Mouse (Mus musculus): ENCODE results near the gene Hcrtr2. TPM values are rescaled to one million over a fixed set of nuclear protein-coding genes. Genes with fewer than 3 reads are reported as not detected.

The Hcrtr2 gene
- total RNA-seq, 1 experiment, result 0.31 TPM

GRCm38 (mm10) chr9:76235945-76236503, 87.6 kb downstream of the Hcrtr2 start:
- no peaks in the 10 kb centered on the region for H3K9me3 ChIP-seq (ENCODE audit: control insufficient read depth, insufficient read depth, low read depth, low read length)
- H3K4me1 ChIP-seq (ENCODE audit: control insufficient read depth in 2 of 2, insufficient read depth in 2 of 2, low read length in 2 of 2, poor library complexity in 1 of 2), result peaks cover 2% of the 10 kb centered on the region in 2 experiments; a peak in 1 of 4 replicates
- DNase-seq (ENCODE audit: low read depth, low spot score), result no peak
- H3K9ac ChIP-seq (ENCODE audit: insufficient read depth, low read depth, low read length, poor library complexity, severe bottlenecking), result no peak overlapping the region
- in situ Hi-C loops (cut with MboI; ENCODE audit: low sequenced_read_pairs in 2 of 2, unreplicated experiment in 2 of 2), result no loop called here
- H3K4me3 ChIP-seq (ENCODE audit: insufficient read depth in 1 of 2, low read depth in 1 of 2, low read length in 2 of 2, poor library complexity in 1 of 2, severe bottlenecking in 1 of 2), result no peak overlapping the region
- no peak for TF ChIP-seq ZNF384 (IDR thresholded peaks at IDR 0.05; ENCODE audit: low read depth, low read length)
- no peak for TF ChIP-seq CHD2 (IDR thresholded peaks at IDR 0.05; ENCODE audit: low read depth, low read length)
- no peak for TF ChIP-seq HCFC1 (IDR thresholded peaks at IDR 0.05; ENCODE audit: borderline replicate concordance, insufficient read depth, low read length)
- no peak overlapping the region for H3K27ac ChIP-seq (ENCODE audit: insufficient read depth, low read depth, low read length, poor library complexity, severe bottlenecking)
- H3K36me3 ChIP-seq (ENCODE audit: control insufficient read depth, insufficient read depth, low read length, poor library complexity, severe bottlenecking), result no peaks in the 10 kb centered on the region

- DNase-seq (ENCODE audit: low read depth, low spot score), result no peak
- Histone ChIP-seq H3K4me1 (ENCODE audit: control insufficient read depth in 2 of 2, insufficient read depth in 2 of 2, low read length in 2 of 2, poor library complexity in 1 of 2) (peaks cover 2% of the 10 kb centered on the region in 2 experiments; a peak in 1 of 4 replicates), H3K9me3 (ENCODE audit: control insufficient read depth, insufficient read depth, low read depth, low read length) (no peaks in the 10 kb centered on the region), H3K9ac (ENCODE audit: insufficient read depth, low read depth, low read length, poor library complexity, severe bottlenecking) (no peak overlapping the region), H3K27ac (ENCODE audit: insufficient read depth, low read depth, low read length, poor library complexity, severe bottlenecking) (no peak overlapping the region), H3K4me3 (ENCODE audit: insufficient read depth in 1 of 2, low read depth in 1 of 2, low read length in 2 of 2, poor library complexity in 1 of 2, severe bottlenecking in 1 of 2) (no peak overlapping the region), H3K36me3 (ENCODE audit: control insufficient read depth, insufficient read depth, low read length, poor library complexity, severe bottlenecking) (no peaks in the 10 kb centered on the region)
- no peak for TF ChIP-seq HCFC1 (IDR thresholded peaks at IDR 0.05; ENCODE audit: borderline replicate concordance, insufficient read depth, low read length)
- no peak for TF ChIP-seq ZNF384 (IDR thresholded peaks at IDR 0.05; ENCODE audit: low read depth, low read length)
- no peak for TF ChIP-seq MAFK (IDR thresholded peaks at IDR 0.05; ENCODE audit: insufficient read depth, low read depth, low read length)
- no peak for TF ChIP-seq ZC3H11A (IDR thresholded peaks at IDR 0.05; ENCODE audit: borderline replicate concordance, low read depth, low read length)
- no peak for TF ChIP-seq CHD2 (IDR thresholded peaks at IDR 0.05; ENCODE audit: low read depth, low read length)
- in situ Hi-C loops (cut with MboI; ENCODE audit: low sequenced_read_pairs in 2 of 2, unreplicated experiment in 2 of 2), result no loop called here
Measured at GRCm38 (mm10) chr9:76234899-76235298, 88.8 kb downstream of the Hcrtr2 start.

- Histone ChIP-seq H3K4me1 (ENCODE audit: control insufficient read depth in 2 of 2, insufficient read depth in 2 of 2, low read length in 2 of 2, poor library complexity in 1 of 2) (peaks cover 0 to 2% of the 10 kb centered on the region in 2 experiments; a peak in 1 of 4 replicates), H3K4me3 (ENCODE audit: insufficient read depth in 1 of 2, low read depth in 1 of 2, low read length in 2 of 2, poor library complexity in 1 of 2, severe bottlenecking in 1 of 2) (no peak overlapping the region), H3K9ac (ENCODE audit: insufficient read depth, low read depth, low read length, poor library complexity, severe bottlenecking) (no peak overlapping the region), H3K27ac (ENCODE audit: insufficient read depth, low read depth, low read length, poor library complexity, severe bottlenecking) (no peak overlapping the region), H3K36me3 (ENCODE audit: control insufficient read depth, insufficient read depth, low read length, poor library complexity, severe bottlenecking) (no peaks in the 10 kb centered on the region), H3K9me3 (ENCODE audit: control insufficient read depth, insufficient read depth, low read depth, low read length) (no peaks in the 10 kb centered on the region)
- no peak for DNase-seq (ENCODE audit: low read depth, low spot score)
- in situ Hi-C loops (cut with MboI; ENCODE audit: low sequenced_read_pairs in 2 of 2, unreplicated experiment in 2 of 2), result no loop called here
- TF ChIP-seq MAFK (IDR thresholded peaks at IDR 0.05; ENCODE audit: insufficient read depth, low read depth, low read length), result no peak
- TF ChIP-seq HCFC1 (IDR thresholded peaks at IDR 0.05; ENCODE audit: borderline replicate concordance, insufficient read depth, low read length), result no peak
- TF ChIP-seq ZC3H11A (IDR thresholded peaks at IDR 0.05; ENCODE audit: borderline replicate concordance, low read depth, low read length), result no peak
- no peak for TF ChIP-seq ZNF384 (IDR thresholded peaks at IDR 0.05; ENCODE audit: low read depth, low read length)
- TF ChIP-seq CHD2 (IDR thresholded peaks at IDR 0.05; ENCODE audit: low read depth, low read length), result no peak
Measured at GRCm38 (mm10) chr9:76230400-76230799, 93.3 kb downstream of the Hcrtr2 start.

- TF ChIP-seq ZNF384 (IDR thresholded peaks at IDR 0.05; ENCODE audit: low read depth, low read length), result no peak
- no peak for TF ChIP-seq ZC3H11A (IDR thresholded peaks at IDR 0.05; ENCODE audit: borderline replicate concordance, low read depth, low read length)
- no peak for TF ChIP-seq MAFK (IDR thresholded peaks at IDR 0.05; ENCODE audit: insufficient read depth, low read depth, low read length)
- no peak for TF ChIP-seq CHD2 (IDR thresholded peaks at IDR 0.05; ENCODE audit: low read depth, low read length)
- TF ChIP-seq HCFC1 (IDR thresholded peaks at IDR 0.05; ENCODE audit: borderline replicate concordance, insufficient read depth, low read length), result no peak
- Histone ChIP-seq H3K36me3 (ENCODE audit: control insufficient read depth, insufficient read depth, low read length, poor library complexity, severe bottlenecking) (no peaks in the 10 kb centered on the region), H3K9me3 (ENCODE audit: control insufficient read depth, insufficient read depth, low read depth, low read length) (no peaks in the 10 kb centered on the region), H3K4me3 (ENCODE audit: insufficient read depth in 1 of 2, low read depth in 1 of 2, low read length in 2 of 2, poor library complexity in 1 of 2, severe bottlenecking in 1 of 2) (no peak overlapping the region), H3K4me1 (ENCODE audit: control insufficient read depth in 2 of 2, insufficient read depth in 2 of 2, low read length in 2 of 2, poor library complexity in 1 of 2) (no peaks in the 10 kb centered on the region), H3K27ac (ENCODE audit: insufficient read depth, low read depth, low read length, poor library complexity, severe bottlenecking) (no peak overlapping the region), H3K9ac (ENCODE audit: insufficient read depth, low read depth, low read length, poor library complexity, severe bottlenecking) (no peak overlapping the region)
- in situ Hi-C loops (cut with MboI; ENCODE audit: low sequenced_read_pairs in 2 of 2, unreplicated experiment in 2 of 2), result no loop called here
- DNase-seq (ENCODE audit: low read depth, low spot score), result no peak
Measured at GRCm38 (mm10) chr9:76217178-76217975, 106.3 kb downstream of the Hcrtr2 start.

Measured in ES-E14 (cell line).